Mouse (Mus musculus): Measurements from ENCODE around the gene Ucp3.

The Ucp3 gene

DNA sequence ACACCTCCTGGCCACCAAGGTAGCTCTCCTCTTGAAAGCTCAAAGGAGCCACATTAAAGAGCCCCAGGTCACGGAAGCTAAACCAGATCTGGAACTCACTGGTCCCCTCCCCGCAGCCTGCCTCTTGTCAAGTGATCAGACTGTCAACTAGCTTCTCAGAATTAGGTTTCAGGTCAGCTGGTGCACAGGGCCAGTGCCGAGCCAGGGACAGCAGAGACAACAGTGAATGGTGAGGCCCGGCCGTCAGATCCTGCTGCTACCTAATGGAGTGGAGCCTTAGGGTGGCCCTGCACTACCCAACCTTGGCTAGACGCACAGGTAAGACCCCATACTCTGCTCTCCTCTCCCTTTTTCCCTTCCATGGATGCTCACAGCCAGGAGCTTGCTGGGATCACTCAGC is at the start of gene Ucp3:
Gene Ucp3, plus strand, starts transcription at position 214 of the 400 bp plus-strand sequence.
- DNase-seq = no peak

DNA sequence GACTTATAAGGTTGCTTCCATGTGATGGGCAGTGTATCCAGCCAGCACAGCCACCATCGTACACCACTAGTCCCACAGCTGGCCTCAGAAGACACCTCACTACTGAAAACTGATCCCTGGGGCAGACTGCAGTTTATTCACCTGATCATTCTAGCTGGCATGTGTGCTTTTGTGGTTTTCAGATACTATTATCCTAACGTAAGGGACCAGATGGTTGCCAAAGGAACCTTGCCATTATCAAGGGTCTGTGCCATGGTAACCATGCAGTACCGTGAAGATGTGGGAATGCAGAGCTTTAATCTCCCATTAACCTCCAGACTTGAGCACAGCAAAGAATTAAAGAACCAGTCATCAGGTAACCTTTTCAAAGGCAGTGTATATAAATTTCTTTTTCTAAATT is 47.0 kb upstream of the Ucp3 start:
- DNase-seq = no peak

DNA sequence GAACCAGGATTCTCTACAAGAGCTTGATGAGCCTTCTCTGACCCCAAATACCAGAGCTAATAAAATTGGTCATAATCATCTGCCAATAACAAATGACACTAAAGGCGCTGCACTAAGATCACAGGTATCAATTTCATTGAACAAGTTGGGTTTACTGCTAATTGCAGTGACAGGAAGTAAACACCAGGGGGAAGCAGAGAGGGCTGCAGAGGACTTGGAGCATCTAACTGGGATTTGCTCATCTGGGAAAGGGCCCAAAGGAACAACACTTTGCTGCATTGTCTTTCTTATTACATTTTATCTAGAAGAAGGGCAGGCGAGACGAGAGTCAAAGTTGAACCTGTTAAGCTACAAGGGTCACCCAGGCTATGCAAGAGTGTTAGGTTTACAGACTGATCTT is 43.7 kb upstream of the Ucp3 start:
- DNase-seq = peak; percentile 80

DNA sequence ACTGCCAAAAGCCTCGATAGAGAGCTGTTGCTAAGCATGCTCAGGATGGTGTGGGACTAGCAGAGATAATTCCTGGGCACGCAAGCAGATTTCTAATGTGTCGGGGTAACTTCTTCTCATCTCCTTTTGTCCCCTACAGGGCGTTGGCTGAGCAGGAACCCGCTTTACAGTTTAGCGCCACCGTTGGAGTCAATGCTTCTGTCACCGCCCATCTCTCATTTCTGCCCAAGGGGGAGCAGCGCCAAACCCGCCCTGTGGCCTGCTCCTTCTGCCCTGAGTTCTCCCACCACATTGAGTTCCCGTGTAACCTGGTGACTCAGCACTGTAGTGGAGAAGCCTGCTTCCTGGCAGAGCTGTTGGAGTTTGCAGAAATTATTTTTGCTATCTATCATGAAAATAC is 42.9 kb upstream of the Ucp3 start:
- DNase-seq = no peak

DNA sequence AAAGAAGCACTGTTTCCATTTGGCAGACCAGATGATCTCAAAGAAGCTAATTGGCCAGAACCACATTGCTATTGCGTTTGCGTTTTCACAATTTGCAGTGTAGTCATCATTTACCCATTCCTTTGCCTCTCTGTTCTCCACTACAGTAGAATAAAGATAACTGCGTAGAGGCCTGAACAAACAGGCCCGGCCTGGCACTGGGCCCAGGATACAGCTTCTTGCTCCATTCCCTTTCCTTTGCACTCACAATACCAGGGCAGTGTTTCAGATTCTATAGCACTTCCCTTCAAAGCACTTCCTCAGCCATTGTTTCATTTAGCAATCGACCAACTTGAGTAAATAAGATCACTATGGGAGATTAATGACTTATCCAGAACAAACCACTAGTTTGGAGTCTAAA is 41.7 kb upstream of the Ucp3 start:
- DNase-seq = peak; percentile 71

DNA sequence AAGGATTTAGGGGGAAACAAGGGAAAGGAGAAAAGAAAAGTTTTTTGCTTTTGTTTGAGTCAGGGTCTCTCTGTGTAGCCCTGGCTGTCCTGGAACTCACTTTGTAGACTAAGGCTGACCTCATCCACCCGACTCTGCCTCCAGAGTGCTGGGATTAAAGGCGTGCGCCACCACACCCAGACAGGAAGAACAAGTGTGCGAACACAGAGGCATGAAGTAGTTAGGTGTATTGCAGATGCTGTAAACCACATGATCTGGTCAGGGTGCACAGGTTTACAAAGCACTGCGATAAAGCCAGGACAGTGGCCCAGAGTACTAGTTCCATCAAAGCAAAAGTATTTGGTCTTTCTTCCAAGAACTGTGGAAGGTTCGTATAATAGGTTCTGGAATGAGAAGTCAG is 39.5 kb upstream of the Ucp3 start:
- DNase-seq = no peak

DNA sequence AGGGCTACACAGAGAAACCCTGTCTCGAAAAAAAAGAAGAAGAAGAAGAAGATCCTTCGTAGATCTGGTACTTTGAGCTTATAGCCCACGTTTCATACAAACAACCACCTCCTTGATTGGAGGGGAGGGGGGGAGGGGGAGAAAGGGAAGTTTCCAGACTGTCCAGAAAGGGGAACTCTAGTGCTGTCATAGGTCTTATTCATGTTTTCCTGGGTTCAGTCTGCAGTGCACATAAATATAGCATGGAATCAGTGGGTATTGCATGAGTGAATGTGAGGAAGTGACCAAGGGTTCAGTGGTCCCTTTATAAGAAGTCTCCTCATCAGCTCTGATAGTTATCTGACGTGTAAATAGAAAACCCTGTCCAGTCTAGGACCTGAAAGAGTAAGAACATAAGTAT is 29.1 kb upstream of the Ucp3 start:
- DNase-seq = no peak

DNA sequence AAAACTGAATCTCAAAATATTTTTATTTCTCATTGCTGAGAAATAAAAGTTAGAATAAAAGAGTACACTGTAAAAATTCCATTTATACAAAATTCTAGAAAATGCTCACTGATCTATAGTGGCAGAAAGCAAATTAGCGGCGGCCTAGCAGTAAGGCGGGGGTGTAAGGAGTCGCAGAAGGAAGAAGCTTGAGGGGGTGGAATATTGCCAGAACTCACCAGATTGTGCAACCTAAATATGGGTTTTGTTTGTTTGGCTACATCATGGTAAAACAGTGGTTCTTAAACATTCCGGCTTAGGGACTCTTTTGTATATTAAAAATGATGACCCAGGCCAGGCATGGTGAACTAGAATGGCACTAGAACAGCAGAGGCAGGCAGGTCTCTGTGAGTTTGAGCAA is 26.5 kb upstream of the Ucp3 start:
- DNase-seq = no peak

DNA sequence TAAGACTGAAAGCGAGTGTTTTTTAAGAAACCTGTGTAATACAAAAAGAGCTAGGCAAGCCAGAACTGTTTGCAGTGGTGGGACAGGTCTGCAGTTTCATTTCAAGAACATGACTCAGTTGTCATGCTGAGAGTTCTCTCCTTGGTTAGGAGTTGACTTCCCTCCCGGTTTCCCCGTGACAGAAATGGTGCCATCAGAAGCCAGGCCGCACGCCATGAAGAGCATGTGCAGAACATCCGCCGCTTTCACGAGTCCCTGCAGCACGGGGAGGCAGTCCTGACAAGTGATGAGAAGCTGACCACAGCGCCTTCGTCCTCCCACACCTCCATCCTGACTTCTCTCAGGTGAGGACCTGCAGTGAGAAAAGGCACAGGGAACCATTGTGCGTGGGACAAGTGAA is 24.3 kb upstream of the Ucp3 start:
- no peak for DNase-seq

DNA sequence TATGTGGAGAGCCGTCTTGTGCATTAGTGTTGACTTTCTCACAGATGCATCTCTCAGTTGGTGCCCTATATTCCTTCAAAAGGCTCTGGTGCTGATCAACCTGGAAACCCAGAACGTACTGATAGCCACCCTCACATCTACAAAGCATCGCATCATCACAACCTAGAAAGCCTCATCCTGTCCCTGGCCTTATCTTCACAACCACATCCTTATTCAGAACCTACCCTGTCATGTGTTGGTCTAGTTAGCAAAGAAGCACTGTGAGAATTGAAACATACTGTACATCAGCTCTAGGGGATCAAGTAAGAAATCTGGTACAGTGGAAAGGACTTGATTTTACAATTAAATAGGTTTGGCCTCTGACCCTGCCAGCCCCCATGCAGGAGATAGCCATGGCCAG is 23.8 kb upstream of the Ucp3 start:
- DNase-seq = no peak

DNA sequence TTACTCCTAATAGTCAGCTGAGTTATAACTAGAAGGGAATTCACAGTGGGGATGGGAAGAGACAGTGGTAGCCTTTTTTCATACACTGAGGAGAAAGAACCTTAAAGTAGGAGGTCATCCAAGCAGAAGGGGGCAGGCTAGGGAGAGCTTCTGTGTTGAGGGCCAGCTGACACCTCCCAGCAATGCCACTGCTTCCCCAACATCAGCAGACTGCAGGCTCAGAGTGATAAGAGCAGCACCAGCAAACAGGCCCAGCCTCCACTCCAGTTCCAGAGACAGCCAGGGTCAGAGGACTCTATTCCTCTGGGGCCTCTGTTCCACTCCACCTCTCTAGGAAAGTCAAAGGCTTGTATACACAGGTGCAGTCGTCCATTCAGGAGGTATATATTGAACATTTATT is 14.6 kb upstream of the Ucp3 start:
- DNase-seq = no peak

DNA sequence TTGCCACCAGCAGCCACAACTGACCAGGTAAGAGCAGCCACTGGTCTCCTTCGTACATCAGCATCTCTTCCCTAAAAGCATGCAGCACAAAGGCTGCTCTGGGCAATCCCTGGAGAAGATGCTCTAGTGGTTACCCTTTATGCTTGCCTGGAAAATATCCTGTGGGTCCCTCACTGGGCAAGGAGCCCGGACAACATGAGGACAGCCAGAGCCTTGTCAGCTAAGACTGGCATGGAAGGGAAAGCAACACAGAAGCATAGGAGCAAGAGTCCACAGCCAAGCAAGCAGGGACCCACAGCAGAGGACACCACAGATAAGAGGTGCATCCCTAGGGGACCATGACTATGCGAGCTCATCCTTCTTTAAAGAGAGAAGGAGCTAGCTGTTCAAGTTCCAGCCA is 12.9 kb upstream of the Ucp3 start:
- DNase-seq = no peak

DNA sequence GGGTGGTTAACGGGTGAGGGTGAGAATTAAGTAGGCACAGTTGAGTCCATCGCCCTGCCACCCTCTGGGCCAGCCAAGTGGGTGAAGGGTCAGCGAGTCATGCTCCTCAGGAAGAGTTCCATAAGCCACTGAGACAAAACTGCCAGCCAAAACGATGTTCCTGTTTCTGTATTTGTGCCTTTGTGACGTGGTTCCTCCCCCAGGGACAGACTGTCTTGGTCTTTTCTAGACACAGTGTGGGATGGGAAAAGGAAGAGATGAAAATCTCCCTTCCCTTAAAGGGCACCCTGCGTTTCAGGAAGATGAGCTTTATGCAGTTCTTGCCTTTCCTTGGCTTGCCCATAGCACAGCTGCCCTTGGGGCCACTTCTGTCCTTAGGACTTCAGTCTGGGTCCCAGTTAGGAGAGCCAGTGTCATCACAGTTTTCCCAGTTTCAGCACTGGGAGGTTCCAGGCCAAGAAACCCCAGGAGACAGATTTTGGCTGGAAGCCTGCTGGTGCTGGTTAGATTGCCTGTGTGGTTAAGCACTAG is 11.1 kb upstream of the Ucp3 start:
- peak; percentile 78 for DNase-seq

DNA sequence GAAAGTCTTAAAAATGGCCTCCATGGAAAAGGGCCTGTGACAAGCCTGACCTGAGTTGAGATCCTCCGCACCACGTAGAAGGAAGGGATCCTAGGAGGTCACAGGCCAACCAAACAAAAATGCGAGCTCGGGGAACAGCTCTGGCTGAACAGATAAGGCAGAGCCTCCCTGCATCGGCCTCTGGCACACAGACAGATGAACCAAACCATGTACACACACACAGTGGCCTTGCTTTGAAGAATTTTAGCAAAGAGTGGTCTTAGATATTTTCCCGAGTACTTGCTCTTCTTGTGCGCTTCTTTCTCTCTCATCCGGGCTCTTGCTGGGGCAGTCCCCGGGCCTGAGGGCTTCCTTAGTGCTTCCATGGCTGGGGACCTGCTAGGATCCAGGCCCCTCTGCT is 9.6 kb upstream of the Ucp3 start:
- no peak for DNase-seq

DNA sequence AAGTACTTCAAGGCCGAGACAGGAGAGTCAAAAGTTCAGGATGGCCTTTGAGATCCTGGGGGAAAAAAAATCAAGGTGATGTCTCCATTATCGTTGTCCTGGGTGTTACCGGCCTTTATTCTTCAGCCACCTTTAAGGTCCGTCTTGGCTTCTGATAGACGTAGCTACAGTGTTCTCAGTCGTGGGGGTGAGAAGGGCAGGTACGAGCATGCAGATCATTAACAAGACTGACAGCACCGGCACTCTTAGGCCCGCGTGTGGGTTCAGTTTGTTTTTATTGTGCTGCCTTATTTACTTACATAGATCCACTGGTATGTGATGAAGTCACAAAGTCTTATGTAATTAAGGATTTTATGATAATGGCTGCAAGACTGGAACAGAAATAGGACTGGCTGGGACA is 9.0 kb upstream of the Ucp3 start:
- no peak for DNase-seq

DNA sequence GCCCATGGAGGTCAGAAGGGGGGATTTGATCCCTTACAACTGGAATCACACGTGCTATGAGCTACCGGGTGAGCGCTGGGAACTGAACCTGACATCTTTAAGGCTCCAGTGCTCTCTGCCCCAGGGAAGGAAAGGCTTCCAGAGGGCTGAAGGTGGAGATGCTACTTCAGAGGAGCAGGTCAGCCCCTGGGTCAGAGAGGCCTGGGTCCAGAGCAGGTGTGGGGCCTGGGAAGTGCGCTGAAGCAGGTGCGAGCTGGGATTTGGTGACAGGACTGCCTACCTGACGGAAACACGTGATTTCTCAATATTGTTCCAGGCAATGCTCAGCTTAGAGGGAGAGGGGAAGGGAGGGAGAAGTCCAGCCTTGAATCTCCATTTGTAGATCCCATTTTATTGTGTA is 8.5 kb upstream of the Ucp3 start:
- no peak for DNase-seq

DNA sequence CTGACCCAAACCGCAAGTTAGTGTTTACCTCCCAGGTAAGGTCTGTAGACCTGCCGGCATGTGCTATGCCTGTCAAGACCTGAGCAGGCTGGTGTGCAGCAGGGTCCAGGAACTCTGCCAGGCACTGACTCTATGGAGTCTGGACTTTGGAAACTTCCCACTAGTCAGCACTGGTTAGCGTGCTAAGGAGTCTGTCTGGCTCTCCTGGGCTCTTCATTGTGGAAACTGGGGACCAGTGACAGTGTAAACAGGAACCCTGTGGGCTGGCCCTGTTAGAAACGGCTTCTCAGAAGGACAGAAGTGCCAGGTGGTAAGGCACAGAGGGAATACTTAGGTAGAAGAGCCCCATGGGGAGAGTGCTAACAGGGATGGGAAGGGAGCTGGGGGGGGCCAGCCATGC is 7.5 kb upstream of the Ucp3 start:
- DNase-seq = peak; percentile 33

DNA sequence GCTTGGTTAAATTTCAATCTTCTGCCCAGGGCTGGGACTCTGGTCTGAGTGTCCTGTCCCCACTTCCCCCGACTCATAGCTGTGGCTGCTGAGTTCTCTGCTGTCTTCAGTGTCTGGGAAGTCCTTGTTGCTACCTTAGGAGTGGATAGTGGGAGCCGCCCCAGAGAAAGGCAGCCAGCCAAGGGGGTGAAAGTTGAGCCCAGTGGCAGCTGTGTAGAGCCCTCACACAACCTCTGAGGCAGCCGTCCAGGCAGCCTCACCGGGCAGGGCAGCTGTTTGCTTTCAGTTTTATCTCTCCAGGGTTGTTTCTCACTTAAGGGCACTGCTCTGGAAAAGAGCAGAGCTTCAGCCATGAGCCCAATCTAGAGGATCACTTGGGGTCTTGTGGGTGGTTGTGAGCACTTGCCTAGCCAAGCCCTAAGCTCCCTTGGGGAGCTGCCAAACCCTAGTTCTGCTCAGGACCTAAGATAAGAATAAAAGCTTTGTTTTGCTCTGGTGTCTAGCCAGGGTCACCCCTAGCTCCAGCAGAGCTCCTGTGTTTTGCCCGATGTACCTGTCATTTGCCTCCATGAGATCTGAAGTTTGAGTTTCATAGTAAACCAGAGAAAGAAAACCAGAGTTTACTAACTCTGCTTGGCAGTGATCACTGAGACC is 7.0 kb upstream of the Ucp3 start:
- DNase-seq = peak; percentile 93

DNA sequence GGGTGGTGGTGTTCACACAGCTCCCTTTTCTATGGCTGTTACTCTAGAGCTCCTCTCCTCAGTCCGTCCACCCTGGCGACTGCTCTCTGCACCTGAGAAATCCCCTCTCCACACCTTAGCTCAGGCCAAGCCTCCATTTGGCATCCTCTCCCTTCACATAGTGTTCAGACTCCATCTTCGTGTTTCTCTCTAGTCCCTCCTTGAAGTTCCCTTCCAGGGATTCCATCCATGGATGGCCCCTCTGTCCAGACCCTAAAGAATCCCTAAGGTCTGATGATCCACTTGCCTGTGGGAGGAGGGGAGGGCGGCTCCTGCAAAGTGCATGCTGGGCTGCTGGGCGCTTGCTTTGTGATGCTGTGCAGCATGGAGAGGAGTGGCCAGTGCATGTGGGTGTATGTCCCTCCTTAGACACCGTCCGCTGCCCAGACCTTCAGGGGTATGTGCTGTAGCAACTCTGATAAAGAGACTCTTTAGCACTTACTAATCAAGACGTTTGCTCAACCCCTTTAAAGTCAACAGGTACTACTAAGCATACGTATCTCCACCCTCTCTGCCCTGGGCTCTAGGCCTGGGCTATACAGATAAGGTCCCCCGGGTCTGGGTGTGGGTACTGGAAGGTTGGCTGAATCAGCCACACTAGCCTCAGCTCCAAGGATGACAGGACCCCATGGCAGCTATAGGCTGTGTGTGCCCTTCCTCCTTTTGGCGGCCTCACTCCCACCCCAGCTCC is 5.8 kb upstream of the Ucp3 start:
- no peak for DNase-seq

DNA sequence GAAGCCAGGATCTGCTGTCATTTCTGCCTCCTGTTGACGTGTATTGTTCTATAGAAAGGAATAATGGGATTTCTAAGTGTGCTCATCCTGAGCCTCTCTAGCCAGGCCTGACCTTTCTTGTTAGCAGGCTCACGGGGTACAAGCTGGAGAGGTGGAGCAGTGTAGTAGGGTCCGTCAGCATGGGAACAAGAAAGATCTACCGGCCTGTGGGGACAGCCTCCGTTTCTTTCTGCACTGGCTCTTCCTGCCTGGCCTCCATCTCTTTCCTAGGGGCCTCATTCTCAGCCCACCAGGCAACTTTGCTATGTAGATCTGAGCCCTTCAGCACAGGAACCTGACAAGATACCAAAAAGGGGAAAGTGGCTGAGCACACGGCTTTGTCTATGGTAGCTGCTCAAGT is 4.0 kb upstream of the Ucp3 start:
- no peak for DNase-seq

DNA sequence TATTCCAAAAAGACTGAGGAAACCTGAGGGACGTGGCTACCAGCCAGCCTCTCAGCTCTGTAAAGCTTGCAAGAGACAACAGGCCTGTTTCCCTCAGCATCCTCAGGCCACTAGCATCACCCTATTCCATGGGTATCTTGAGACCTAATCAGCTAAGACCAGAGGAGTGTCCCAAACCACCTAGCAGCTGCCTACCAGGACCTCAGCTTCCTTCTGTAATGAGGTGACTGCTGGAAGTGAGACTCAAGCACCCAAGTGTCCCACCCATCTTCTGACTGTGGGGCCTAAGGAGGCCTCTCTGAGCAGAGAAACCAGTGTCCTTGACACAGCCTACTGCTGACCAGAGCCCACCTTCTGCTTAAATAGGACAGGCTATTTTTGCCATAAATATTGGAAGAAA is 3.3 kb upstream of the Ucp3 start:
- no peak for DNase-seq

DNA sequence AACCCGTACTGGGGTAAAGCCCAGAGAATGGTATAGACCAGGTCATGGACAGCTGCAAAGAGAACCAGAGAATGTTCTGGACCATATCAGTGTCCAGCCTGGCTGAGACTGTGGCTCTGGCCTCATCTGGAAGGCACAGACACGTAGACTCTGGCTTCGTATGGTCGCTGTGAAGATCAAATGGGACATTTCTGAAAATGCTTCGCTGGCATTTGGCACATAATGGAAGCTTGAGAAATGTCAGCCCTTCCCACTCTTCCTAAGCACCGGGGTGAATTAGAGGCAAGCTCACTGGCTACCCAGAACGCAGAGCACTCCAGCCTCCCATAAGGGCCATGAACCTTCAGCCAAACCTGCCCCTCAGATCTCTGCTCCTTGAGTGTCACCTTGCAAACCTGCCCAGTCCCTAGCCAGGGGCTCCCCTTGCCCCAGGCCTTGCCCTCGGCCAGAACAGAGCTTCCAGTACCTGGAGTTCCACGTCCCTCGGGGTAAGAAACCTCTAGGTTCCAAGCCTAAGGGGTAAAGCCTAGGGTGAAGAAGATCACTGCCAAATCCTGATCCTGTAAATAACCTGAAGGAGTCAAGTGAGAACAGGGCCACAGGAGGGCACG is 1.9 kb upstream of the Ucp3 start:
- DNase-seq = no peak

DNA sequence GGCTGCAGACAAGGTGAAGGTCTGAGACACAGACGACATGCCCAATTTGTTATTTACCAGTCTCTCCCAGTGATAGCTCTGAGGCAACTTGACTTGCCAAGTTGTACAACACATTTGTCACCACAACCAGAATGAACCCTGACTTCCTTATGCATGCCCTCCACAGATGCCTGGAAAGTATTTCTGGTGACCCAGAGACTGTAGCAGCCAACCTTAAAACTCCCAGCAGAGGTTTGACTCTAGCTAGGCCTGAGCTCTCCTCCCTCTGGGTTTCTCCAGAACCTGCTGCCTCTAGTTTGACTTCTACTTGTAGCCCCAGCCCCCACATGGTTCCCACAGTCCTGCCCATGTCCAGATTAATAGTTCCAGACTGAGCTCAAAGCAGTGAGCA is 1.4 kb upstream of the Ucp3 start:
- DNase-seq = no peak

DNA sequence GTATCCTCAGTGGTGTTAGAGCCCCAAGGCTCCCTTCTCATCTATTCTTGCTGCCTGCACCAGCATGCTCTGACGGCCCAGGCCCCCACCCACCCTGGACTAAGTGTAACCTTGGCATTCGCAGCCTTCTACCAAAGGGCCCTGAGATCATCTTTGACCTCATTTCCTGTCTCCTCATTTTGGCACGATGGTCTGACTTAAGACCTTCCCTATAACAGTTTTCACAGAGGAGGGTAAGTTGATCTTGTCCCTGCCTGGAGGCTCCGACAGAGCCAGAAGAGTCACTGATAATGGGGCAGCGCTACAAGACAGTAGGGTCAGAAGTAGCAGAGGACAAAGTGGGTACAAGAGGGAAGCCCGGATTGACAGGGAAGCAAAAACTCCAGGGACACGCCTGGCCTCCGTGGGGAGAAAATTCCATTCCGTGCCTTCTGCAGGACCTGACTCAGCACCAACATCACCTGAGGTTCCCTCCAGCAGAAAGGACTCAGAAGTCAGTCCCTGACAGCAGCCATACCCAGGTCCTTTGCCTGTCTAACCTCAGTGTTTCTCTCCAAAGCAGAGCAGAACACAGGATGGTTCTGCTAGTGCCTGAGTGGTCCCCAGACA is 1.2 kb downstream of the Ucp3 start:
- no peak for DNase-seq

Measured in lung, postnatal 10 days (tissue).